Mouse (Mus musculus) heart, embryonic 15.5 days (tissue): ENCODE results near the gene Pakap. TPM values are rescaled to one million over a fixed set of nuclear protein-coding genes. Genes with fewer than 3 reads are reported as not detected.

ENCODE experiments used
- ATAC-seq: fragments of 200-750 bp; cut with Nextera tagmentation; replicated peaks from 2 replicates; pipeline ENCODE4 v1.8.0; 2017; ENCODE audit warnings: low read depth, moderate TSS enrichment; ENCODE audit not compliant: insufficient number of reproducible peaks, insufficient read depth, low FRiP score
- H3K27ac ChIP-seq: fragments of 300-500 bp; sonication (generic); 2 replicates; pipeline ENCODE4 v1.5.1; 2015; ENCODE audit warnings: mild to moderate bottlenecking, inconsistent platforms
- H3K27me3 ChIP-seq: fragments of 300-500 bp; sonication (generic); 2 replicates; pipeline ENCODE4 v1.6.1; 2015; ENCODE audit warnings: inconsistent platforms
- H3K36me3 ChIP-seq: fragments of 300-500 bp; sonication (generic); 2 replicates; pipeline ENCODE4 v1.6.1; 2015; ENCODE audit warnings: mild to moderate bottlenecking, inconsistent platforms
- H3K4me1 ChIP-seq: fragments of 300-500 bp; sonication (generic); replicated peaks from 2 replicates; pipeline ENCODE4 v1.6.1; 2015; ENCODE audit warnings: inconsistent platforms
- H3K4me2 ChIP-seq: fragments of 300-500 bp; sonication (generic); 2 replicates; pipeline ENCODE4 v1.6.1; 2015; ENCODE audit warnings: inconsistent platforms, mild to moderate bottlenecking, moderate library complexity
- H3K4me3 ChIP-seq: fragments of 300-500 bp; sonication (generic); 2 replicates; pipeline ENCODE4 v1.5.1; 2015; ENCODE audit warnings: mild to moderate bottlenecking, inconsistent platforms
- H3K9ac ChIP-seq: fragments of 300-500 bp; sonication (generic); 2 replicates; pipeline ENCODE4 v1.6.1; 2015; ENCODE audit warnings: mild to moderate bottlenecking, inconsistent platforms
- H3K9me3 ChIP-seq: fragments of 300-500 bp; sonication (generic); replicated peaks from 2 replicates; pipeline ENCODE4 v1.6.1; 2016; ENCODE audit warnings: inconsistent platforms
- WGBS: fragments of 180-500 bp; shearing (Covaris S2); methylation state at CpG from one replicate; pipeline ENCODE4 v1.1.7; 2015; ENCODE audit warnings: mixed read lengths; 5-methylcytosine and 5-hydroxymethylcytosine counted together
- polyA plus RNA-seq: library from polyadenylated mRNA; unstranded; fragments of >200 nt; fragmentation: Nextera tagmentation; extraction: Ambion mirVana; gene quantifications from 2 replicates; pipeline ENCODE4 v1.2.1, GENCODE M21; 2015

Pakap gene
- polyA plus RNA-seq, 1 experiment from 2014 or later: 57.8 TPM

DNA sequence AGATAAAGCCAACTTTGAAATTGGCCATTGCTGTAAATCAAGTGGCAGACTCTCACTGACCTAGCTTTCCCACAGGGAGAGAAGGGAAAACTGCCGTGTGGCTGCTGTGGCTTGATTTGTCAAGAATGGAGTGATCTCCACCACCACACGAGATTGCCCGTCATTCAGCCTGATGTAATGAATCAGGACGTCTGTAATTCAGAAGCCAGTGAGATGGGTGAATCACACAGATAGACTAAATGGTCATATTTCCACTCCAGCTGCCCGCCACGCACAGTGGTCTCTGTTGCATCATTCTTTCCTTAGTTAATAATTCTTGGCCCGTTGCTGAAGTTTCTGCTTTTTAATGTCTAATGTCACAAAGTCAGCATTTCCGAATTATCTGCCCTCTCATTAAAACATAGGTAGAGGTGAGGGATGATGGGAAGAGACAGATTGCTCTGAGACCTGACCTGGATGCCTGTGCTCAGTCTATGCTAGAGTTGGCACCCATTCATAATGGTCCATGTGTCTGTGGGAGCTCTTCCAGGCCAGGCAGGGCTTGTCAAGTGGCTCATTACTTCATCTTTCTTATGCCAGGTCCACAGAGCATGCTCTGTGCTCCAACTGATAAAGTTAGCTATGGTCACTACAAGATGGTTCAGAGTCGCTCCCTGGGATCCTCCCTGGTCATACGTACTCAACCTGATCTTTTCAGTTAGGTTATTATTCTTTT is 34.1 kb downstream of the Pakap start:
- no peak for ATAC-seq
- WGBS: 50% methylated on average over 10 of the region's 10 CpGs
- Histone ChIP-seq H3K36me3 (no peaks in the 10 kb centered on the region), H3K4me3 (no peak overlapping the region), H3K27me3 (no peaks in the 10 kb centered on the region), H3K4me1 (peaks cover 69% of the 10 kb centered on the region), H3K4me2 (no peak overlapping the region), H3K9me3 (no peaks in the 10 kb centered on the region), H3K27ac (peak overlapping the region; percentile 44), H3K9ac (no peak overlapping the region)

- Histone ChIP-seq H3K36me3 (no peaks in the 10 kb centered on the region), H3K27ac (peak overlapping the region; percentile 59), H3K9ac (no peak overlapping the region), H3K4me3 (no peak overlapping the region), H3K27me3 (0 out of 2 replicates have a peak, but pooled peaks cover 2% of the 10 kb centered on the region), H3K4me1 (peaks cover 63% of the 10 kb centered on the region), H3K4me2 (no peak overlapping the region), H3K9me3 (no peaks in the 10 kb centered on the region)
- no peak for ATAC-seq
- WGBS: 27% methylated on average over 3 of the region's 3 CpGs
Measured at GRCm38 (mm10) chr4:57606258-57606657, 38.3 kb downstream of the Pakap start.

DNA sequence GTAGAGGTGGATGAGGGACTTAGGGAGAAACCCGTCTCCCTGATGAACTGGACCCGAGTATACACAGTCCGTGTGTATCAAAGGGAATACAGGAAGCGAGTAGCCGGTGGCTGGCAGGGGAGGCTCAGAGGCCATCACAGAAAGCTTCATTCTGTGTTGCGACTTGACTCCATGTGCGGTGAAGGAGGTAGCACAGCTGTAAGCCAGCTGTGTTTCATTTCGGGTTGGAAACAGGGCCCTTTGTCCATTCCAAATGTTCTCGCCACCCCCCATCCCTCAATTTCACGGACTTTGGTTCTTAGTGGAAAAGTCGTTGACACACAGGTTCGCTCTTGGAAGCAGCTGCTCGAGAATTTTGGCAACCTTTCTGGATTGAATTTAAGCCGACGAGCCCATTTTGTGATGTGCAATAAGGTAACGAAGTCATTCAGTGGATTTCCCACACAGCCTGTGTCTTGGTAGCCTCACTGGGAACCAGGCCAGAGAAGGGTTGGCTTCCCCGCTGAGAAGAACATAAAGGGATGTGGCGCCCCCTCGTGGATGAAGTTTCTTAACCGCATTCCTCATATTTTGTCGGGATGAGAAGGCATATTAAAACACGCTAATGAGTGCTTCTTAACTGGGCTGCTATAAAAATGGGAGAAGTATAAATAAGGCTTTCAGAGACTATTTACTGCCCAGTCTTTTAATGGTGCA is 39.4 kb downstream of the Pakap start:
- Histone ChIP-seq H3K4me2 (peak overlapping the region; percentile 15), H3K27ac (peak overlapping the region; percentile 59), H3K36me3 (no peaks in the 10 kb centered on the region), H3K9me3 (no peaks in the 10 kb centered on the region), H3K9ac (peak overlapping the region; percentile 13; the same call in 1 of the 2 replicates), H3K4me1 (peaks cover 63% of the 10 kb centered on the region), H3K4me3 (no peak overlapping the region), H3K27me3 (0 out of 2 replicates have a peak, but pooled peaks cover 2% of the 10 kb centered on the region)
- ATAC-seq: peak; percentile 56; the same call in 1 of the 2 replicates
- WGBS: 25% methylated on average over 22 of the region's 22 CpGs

GRCm38 (mm10) chr4:57611303-57612077 is 43.5 kb downstream of the Pakap start:
- no peak overlapping the region for H3K4me3 ChIP-seq
- peak overlapping the region; percentile 21; the same call in 1 of the 2 replicates for H3K4me2 ChIP-seq
- H3K27me3 ChIP-seq: 0 out of 2 replicates have a peak, but pooled peaks cover 2% of the 10 kb centered on the region
- H3K27ac ChIP-seq: peak overlapping the region; percentile 64
- no peak for ATAC-seq
- H3K9me3 ChIP-seq: no peaks in the 10 kb centered on the region
- H3K9ac ChIP-seq: no peak overlapping the region; the same call in 1 of the 2 replicates
- H3K4me1 ChIP-seq: peaks cover 53% of the 10 kb centered on the region
- WGBS: 44% methylated on average over 17 of the region's 17 CpGs
- no peaks in the 10 kb centered on the region for H3K36me3 ChIP-seq

- Histone ChIP-seq H3K36me3 (no peaks in the 10 kb centered on the region), H3K27me3 (0 out of 2 replicates have a peak, but pooled peaks cover 2% of the 10 kb centered on the region), H3K4me3 (no peak overlapping the region), H3K4me2 (no peak overlapping the region), H3K9me3 (no peaks in the 10 kb centered on the region), H3K9ac (no peak overlapping the region), H3K27ac (no peak overlapping the region), H3K4me1 (peaks cover 44% of the 10 kb centered on the region)
- ATAC-seq: no peak
- 76% methylated on average over 5 of the region's 5 CpGs for WGBS
Measured at GRCm38 (mm10) chr4:57612716-57613115, 44.7 kb downstream of the Pakap start.

DNA sequence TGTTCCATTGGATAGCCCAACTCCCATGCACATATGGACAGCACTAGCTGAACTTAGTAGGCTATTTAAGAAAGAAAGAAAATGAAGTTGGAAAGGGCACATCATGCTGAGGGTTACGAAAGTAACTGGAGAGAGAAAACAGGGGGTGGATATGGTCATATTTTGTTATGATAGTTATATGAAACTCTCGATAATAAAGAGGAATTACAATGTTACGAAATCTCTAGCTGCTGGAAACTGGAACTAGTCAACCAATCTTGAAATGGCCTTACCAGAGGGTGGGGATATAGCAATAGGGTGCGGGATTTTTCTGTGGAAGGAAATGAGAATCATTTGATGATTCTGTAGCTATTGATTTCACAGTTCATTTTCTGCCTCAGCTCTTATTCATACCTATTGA is 46.7 kb downstream of the Pakap start:
- no peak overlapping the region for H3K4me3 ChIP-seq
- ATAC-seq: no peak
- no peak overlapping the region for H3K9ac ChIP-seq
- no peaks in the 10 kb centered on the region for H3K9me3 ChIP-seq
- peaks cover 36% of the 10 kb centered on the region for H3K4me1 ChIP-seq
- WGBS: 91% methylated on average over 4 of the region's 4 CpGs
- no peak overlapping the region for H3K4me2 ChIP-seq
- no peaks in the 10 kb centered on the region for H3K27me3 ChIP-seq
- H3K36me3 ChIP-seq: no peaks in the 10 kb centered on the region; the same call in 1 of the 2 replicates
- no peak overlapping the region for H3K27ac ChIP-seq

- Histone ChIP-seq H3K4me3 (no peak overlapping the region), H3K9me3 (no peaks in the 10 kb centered on the region), H3K4me2 (no peak overlapping the region), H3K9ac (no peak overlapping the region), H3K36me3 (no peaks in the 10 kb centered on the region; the same call in 1 of the 2 replicates), H3K27ac (no peak overlapping the region), H3K27me3 (no peaks in the 10 kb centered on the region), H3K4me1 (peaks cover 14% of the 10 kb centered on the region)
- no peak for ATAC-seq
- 82% methylated on average over 6 of the region's 6 CpGs for WGBS
Measured at GRCm38 (mm10) chr4:57618743-57619142, 50.8 kb downstream of the Pakap start.

DNA sequence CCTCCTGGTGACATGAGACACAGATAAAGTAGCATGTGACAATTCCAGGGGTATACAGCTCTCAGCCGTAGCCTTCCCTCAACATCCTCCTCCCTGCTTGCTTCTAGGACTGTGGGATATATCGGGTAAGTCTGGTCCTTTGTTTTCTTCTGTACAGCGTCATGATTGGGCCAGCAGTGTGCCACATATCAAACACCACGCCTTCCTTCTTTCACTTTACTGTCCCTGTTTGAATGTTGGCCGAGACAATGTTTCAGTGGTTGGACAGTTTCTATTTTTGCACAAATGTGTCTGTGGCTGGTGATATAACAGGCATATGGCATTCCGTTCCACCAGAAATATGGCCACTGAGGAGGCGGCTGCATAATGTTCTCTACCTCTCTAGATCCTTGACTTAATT is 54.8 kb downstream of the Pakap start:
- no peak overlapping the region for H3K4me3 ChIP-seq
- H3K4me1 ChIP-seq: peaks cover 37% of the 10 kb centered on the region
- WGBS: 35% methylated on average over 7 of the region's 7 CpGs
- H3K4me2 ChIP-seq: peak overlapping the region; percentile 39
- no peaks in the 10 kb centered on the region; the same call in 1 of the 2 replicates for H3K36me3 ChIP-seq
- peak overlapping the region; percentile 86 for H3K27ac ChIP-seq
- peak; percentile 79; the same call in 1 of the 2 replicates for ATAC-seq
- H3K9ac ChIP-seq: no peak overlapping the region
- H3K9me3 ChIP-seq: no peaks in the 10 kb centered on the region
- H3K27me3 ChIP-seq: no peaks in the 10 kb centered on the region

GRCm38 (mm10) chr4:57624819-57625218 is 56.8 kb downstream of the Pakap start:
- H3K27me3 ChIP-seq: no peaks in the 10 kb centered on the region
- H3K4me1 ChIP-seq: peaks cover 45% of the 10 kb centered on the region
- H3K9me3 ChIP-seq: no peaks in the 10 kb centered on the region
- 0 out of 2 replicates have a peak overlapping the region, but pooled peaks have one; percentile 86 for H3K27ac ChIP-seq
- no peak overlapping the region for H3K4me2 ChIP-seq
- H3K4me3 ChIP-seq: no peak overlapping the region
- H3K9ac ChIP-seq: no peak overlapping the region
- no peaks in the 10 kb centered on the region; the same call in 1 of the 2 replicates for H3K36me3 ChIP-seq
- no peak for ATAC-seq
- WGBS: 73% methylated on average over 2 of the region's 2 CpGs

GRCm38 (mm10) chr4:57625306-57625705 is 57.3 kb downstream of the Pakap start:
- peak overlapping the region; percentile 86; the same call in 1 of the 2 replicates for H3K27ac ChIP-seq
- 86% methylated on average over 1 of the region's 1 CpGs for WGBS
- no peak overlapping the region for H3K9ac ChIP-seq
- no peaks in the 10 kb centered on the region for H3K9me3 ChIP-seq
- no peaks in the 10 kb centered on the region for H3K27me3 ChIP-seq
- H3K4me3 ChIP-seq: no peak overlapping the region
- peaks cover 48% of the 10 kb centered on the region for H3K4me1 ChIP-seq
- no peak overlapping the region for H3K4me2 ChIP-seq
- ATAC-seq: no peak
- H3K36me3 ChIP-seq: no peaks in the 10 kb centered on the region

- H3K4me1 ChIP-seq: peaks cover 51% of the 10 kb centered on the region
- no peaks in the 10 kb centered on the region for H3K36me3 ChIP-seq
- no peaks in the 10 kb centered on the region for H3K9me3 ChIP-seq
- no peak overlapping the region for H3K4me2 ChIP-seq
- H3K9ac ChIP-seq: no peak overlapping the region
- no peak overlapping the region for H3K4me3 ChIP-seq
- H3K27me3 ChIP-seq: no peaks in the 10 kb centered on the region
- WGBS: 56% methylated on average over 1 of the region's 1 CpGs
- ATAC-seq: no peak
- peak overlapping the region; percentile 86 for H3K27ac ChIP-seq
Measured at GRCm38 (mm10) chr4:57625756-57626155, 57.8 kb downstream of the Pakap start.
